Mouse (Mus musculus) ES-E14 (cell line): ENCODE data around the gene Mst1.

Source experiments
- HCFC1 ChIP-seq: IDR thresholded peaks from 2 replicates; pipeline ENCODE4 v1.6.1; 2012; ENCODE audit warnings: low read length, inconsistent platforms, borderline replicate concordance; ENCODE audit not compliant: insufficient read depth
- ZC3H11A ChIP-seq: IDR thresholded peaks from 2 replicates; pipeline ENCODE4 v1.6.1; 2012; ENCODE audit warnings: low read depth, mild to moderate bottlenecking, inconsistent platforms, low read length, borderline replicate concordance

- no peak for TF ChIP-seq ZC3H11A
- no peak for TF ChIP-seq HCFC1
Measured at GRCm38 (mm10) chr9:108121170-108121969, 41.1 kb downstream of the Mst1 start.
